15 mouse cellular contexts compared by ENCODE assay signal in genomic region chr15:72201791-72202190, GRCm38 (mm10).
"Had no signal": no experiment of that assay in that cellular context is flagged by ENCODE, and none has a peak within 500 bp of the region (broad histone marks: within the 10 kb centered on the region; RNA-seq: fewer than 3 reads in every experiment).

No protein-coding gene starts in this region.

- DNase-seq: kidney, adult 2 months; layer of hippocampus, adult 9-11 months; layer of hippocampus, postnatal 36 days; lung, embryonic 14.5 days; lung, postnatal 10 days; thymus, postnatal 14 days had no signal

- H3K36me3 ChIP-seq: limb, embryonic 10.5 days; liver, embryonic 15.5 days; midbrain, embryonic 15.5 days; neural tube, embryonic 12.5 days had no signal

- H3K4me1 ChIP-seq: limb, embryonic 10.5 days; liver, embryonic 15.5 days; megakaryocyte, embryonic 14.5 days; neural tube, embryonic 12.5 days had no signal

- H3K9me3 ChIP-seq: limb, embryonic 10.5 days; liver, embryonic 15.5 days; megakaryocyte, embryonic 14.5 days; midbrain, embryonic 15.5 days; neural tube, embryonic 12.5 days had no signal

- H3K27me3 ChIP-seq: liver, embryonic 15.5 days; megakaryocyte, embryonic 14.5 days; midbrain, embryonic 15.5 days; neural tube, embryonic 12.5 days had no signal

- ATAC-seq: midbrain, embryonic 15.5 days had no signal

- H3K4me3 ChIP-seq: limb, embryonic 10.5 days; liver, embryonic 15.5 days; megakaryocyte, embryonic 14.5 days; midbrain, embryonic 15.5 days; neural tube, embryonic 12.5 days had no signal

- H3K4me2 ChIP-seq: liver, embryonic 11.5 days; liver, embryonic 15.5 days; lung, embryonic 14.5 days; midbrain, embryonic 11.5 days; midbrain, embryonic 15.5 days; neural tube, embryonic 12.5 days had no signal

- H3K9ac ChIP-seq: liver, embryonic 15.5 days; lung, embryonic 14.5 days; midbrain, embryonic 15.5 days; neural tube, embryonic 12.5 days had no signal

- H3K27ac ChIP-seq: kidney, postnatal 0 days; limb, embryonic 10.5 days; liver, embryonic 15.5 days; macrophage; midbrain, embryonic 15.5 days; neural tube, embryonic 12.5 days had no signal
